Mouse (Mus musculus) gastrocnemius, adult 2 months (tissue): ENCODE measurements around the gene Flnb. TPM values are rescaled to one million over a fixed set of nuclear protein-coding genes. Genes with fewer than 3 reads are reported as not detected.

Experiments used
- DNase-seq: peaks from one replicate; pipeline ENCODE4 v3.0.0; 2022
- H3K27ac ChIP-seq: fragments of 200-600 bp; 2 replicates; pipeline ENCODE4 v1.8.1; 2022; ENCODE audit warnings: mild to moderate bottlenecking
- H3K4me3 ChIP-seq: fragments of 200-600 bp; 2 replicates; pipeline ENCODE4 v1.8.1; 2022; ENCODE audit warnings: mild to moderate bottlenecking, moderate library complexity
- CTCF ChIP-seq: fragments of 200-600 bp; IDR thresholded peaks from 2 replicates; pipeline ENCODE4 v1.8.1; 2022; ENCODE audit warnings: antibody characterized with exemption, mild to moderate bottlenecking, moderate library complexity
- intact Hi-C: fragments of 180-260 bp; cut with DNase I; formaldehyde crosslinking; loops from one replicate; pipeline ENCODE4 v1.15.1; 2025
- total RNA-seq, 2 experiments: library from RNA; stranded (reverse); gene quantifications; 2 replicates each; pipeline ENCODE4 v1.2.3; 2021

The Flnb gene
- total RNA-seq, 2 experiments from 2014 or later: 6.0 to 11.0 TPM

DNA sequence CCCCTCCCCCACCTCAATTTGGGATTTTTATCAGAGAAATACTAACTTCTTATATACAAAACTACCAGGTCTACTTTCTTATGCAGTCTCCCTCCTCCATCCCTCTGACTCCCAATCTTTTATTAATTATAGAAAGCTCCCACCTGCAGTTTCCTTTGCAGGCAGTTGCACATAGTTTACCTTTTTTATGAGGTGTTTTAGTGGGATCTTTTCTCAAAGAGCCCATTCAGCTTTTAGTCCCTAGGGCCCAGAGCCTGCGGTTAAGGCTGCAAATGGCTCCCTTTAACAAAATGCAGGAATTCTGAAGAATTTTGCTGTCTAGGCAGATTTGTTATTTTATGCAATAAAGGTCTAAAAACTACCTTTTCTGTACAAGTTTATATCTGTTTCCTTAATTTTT lies 78.9 kb downstream of the Flnb start:
- H3K27ac ChIP-seq: no peak overlapping the region
- DNase-seq: no peak
- intact Hi-C loops: no loop called here
- TF ChIP-seq CTCF: no peak
- no peak overlapping the region for H3K4me3 ChIP-seq

DNA sequence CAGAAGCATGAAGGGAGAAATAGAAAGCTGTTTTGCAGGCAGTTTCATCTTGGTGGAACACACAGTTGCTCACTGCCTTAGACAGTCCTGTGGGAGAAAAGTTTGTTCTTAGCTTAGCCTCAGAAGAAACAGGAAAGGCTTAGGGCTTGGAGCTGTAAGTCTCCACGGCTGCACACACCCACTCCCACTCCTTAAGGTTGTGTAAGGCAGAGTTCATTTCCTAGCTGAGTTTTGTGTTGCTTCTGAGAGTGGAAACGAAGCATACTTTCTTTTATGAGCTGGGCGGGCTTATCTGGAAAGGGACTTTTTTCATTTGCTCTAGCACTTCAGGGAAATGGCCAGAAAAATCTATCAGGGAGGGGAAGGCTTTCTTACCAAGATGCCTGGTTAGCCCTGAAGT lies 82.2 kb downstream of the Flnb start:
- H3K27ac ChIP-seq: peak overlapping the region; percentile 53
- peak overlapping the region; percentile 17; the same call in 1 of the 2 replicates for H3K4me3 ChIP-seq
- intact Hi-C loops: no loop called here
- no peak for TF ChIP-seq CTCF
- DNase-seq: no peak

GRCm38 (mm10) chr14:7900481-7901049 lies 82.8 kb downstream of the Flnb start:
- H3K4me3 ChIP-seq: peak overlapping the region; percentile 17; the same call in 1 of the 2 replicates
- TF ChIP-seq CTCF: no peak
- intact Hi-C loops: no loop called here
- peak overlapping the region; percentile 53 for H3K27ac ChIP-seq
- DNase-seq: peak; percentile 31

- TF ChIP-seq CTCF: no peak
- no peak for DNase-seq
- no peak overlapping the region for H3K27ac ChIP-seq
- H3K4me3 ChIP-seq: no peak overlapping the region
- intact Hi-C loops: no loop called here
Measured at GRCm38 (mm10) chr14:7901484-7902240, 83.9 kb downstream of the Flnb start.

GRCm38 (mm10) chr14:7907058-7907457 lies 89.3 kb downstream of the Flnb start:
- Histone ChIP-seq H3K27ac (no peak overlapping the region), H3K4me3 (no peak overlapping the region)
- no peak for DNase-seq
- TF ChIP-seq CTCF: no peak
- intact Hi-C loops: no loop called here

DNA sequence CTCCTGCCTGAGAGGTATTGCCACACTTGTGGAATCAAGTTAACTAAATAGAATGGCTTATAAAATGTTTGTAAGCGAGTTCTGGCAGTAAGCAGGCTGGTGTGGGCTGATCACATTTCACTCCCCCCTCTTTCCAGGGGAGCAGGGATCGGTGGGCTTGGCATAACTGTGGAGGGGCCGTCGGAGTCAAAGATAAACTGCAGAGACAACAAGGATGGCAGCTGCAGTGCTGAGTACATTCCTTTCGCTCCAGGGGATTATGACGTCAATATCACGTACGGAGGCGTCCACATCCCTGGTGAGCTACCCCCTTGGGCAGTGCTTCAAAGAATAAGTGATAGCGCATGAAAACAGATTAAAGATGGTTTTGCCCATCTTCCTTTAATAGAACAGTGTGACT lies 91.7 kb downstream of the Flnb start:
- Histone ChIP-seq H3K4me3 (no peak overlapping the region), H3K27ac (no peak overlapping the region)
- intact Hi-C loops: no loop called here
- TF ChIP-seq CTCF: no peak
- no peak for DNase-seq

DNA sequence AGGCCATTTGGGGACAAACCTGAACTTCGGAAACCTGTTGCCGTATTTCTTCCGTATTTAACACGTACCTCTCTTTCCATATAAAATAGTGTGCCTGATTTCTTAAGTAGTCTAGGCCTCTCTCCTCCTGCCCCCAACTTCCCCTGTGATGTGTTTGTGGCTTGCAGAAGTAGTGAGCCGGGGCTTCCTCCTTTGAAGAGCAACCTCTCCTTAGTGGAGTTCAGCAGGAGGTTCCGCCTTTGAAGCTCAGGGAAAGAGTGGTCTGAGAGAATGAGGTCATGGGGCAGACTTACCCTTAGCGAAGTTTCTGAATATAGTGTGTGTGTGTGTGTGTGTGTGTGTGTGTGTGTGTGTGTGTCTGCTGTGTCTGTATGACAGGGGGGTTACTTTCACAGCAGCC lies 96.1 kb downstream of the Flnb start:
- Histone ChIP-seq H3K27ac (no peak overlapping the region), H3K4me3 (no peak overlapping the region)
- no peak for TF ChIP-seq CTCF
- intact Hi-C loops: no loop called here
- no peak for DNase-seq

DNA sequence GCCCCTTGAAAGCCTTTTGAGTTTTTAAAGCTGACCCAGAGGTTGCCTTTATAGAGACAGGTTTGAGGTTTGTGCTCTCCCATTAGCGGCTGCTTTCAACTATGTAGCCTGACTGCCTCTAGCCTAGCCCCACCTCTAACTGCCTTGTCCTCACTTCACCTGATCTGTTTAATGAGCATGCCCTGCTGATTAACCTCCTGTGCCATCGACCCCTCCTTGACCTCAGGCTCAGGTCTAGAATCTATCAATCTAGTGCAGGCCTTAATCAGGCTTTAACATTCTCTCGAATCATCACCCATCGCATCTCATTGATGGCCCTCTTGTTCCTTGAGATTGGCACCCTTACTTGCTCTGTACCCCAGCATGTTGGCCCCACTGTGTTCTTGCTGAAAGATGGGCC lies 96.7 kb downstream of the Flnb start:
- intact Hi-C loops: no loop called here
- Histone ChIP-seq H3K4me3 (no peak overlapping the region), H3K27ac (no peak overlapping the region)
- DNase-seq: no peak
- TF ChIP-seq CTCF: no peak

DNA sequence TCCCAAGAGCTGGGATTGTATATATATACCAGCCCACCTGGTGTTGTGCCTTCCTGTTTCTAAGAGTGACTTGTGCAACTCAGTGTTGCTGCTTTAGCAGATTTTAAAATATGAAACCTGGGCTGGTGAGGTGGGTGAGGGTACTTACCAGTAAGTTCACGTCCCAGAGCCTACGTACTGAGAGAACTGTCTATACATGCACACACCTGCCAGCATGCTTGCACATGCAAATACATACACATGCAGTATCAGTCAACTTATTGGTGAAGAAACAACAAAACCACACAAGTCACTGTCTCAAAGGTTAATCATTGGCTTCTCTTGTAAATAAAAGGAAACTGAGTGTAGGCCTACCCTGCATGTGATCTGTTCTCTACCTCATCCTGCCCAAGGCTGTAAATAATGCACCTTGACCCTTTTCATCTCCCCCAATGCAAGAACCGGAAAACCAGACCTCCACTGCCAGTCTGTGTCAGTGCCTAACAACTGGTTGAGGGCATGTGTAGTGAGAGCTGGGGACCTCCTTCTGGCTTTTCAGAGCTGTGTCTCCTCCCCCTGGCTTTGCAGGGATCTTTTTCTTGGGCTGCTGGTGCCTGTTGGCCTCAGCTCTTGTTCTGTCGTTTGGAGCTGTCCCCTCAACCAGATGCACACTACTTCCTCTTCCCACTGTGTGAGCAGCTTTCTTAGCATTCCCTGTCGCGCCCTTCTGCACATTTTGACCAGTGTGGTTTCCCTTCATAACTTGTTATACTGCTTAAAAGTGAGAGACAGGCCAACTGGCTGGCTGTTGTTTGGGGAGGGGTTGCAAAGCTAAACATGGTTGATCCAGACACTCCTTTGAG lies 100.6 kb downstream of the Flnb start:
- DNase-seq: no peak
- Histone ChIP-seq H3K27ac (no peak overlapping the region), H3K4me3 (no peak overlapping the region)
- intact Hi-C loops: no loop called here
- no peak for TF ChIP-seq CTCF

DNA sequence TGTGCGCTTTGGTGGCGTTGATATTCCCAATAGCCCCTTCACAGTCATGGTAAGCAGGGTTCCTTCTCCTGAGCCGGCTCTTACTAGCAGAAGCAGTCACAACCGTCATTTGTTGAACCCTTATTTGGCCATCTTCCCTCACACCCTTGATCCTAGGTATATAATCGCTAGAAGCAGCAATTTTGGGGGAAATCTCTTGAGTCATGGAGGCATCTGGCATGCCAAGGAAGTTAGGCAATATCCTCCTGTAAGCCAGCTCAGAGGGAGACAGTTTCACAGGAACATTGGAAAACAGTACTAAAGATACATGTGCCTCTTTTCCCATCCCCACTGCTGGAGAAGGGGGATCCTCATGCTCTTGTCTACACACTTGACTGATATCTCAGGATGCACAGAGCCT lies 101.6 kb downstream of the Flnb start:
- no peak for TF ChIP-seq CTCF
- DNase-seq: no peak
- intact Hi-C loops: no loop called here
- Histone ChIP-seq H3K27ac (no peak overlapping the region), H3K4me3 (no peak overlapping the region)

DNA sequence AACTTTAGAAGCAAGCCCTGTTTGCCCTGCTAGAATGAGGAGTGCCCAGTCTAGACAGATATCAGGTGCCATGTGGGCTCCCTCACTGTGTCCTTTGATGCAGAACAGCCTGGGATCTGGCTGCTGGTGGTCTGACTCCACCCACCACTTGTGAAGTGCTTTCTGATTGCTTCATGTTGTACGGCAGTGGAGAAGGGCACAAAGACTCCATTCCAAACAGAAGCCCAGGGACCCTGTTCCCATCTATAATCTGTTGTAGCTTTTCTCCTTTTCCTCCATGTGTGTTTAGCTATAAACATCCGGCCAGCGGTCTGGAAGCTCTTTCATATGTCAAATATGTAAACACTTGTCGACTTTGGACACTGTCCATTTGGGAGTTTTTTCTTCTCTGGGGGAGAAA lies 102.2 kb downstream of the Flnb start:
- no peak for DNase-seq
- TF ChIP-seq CTCF: no peak
- intact Hi-C loops: loop anchor here (10.0 kb wide), 1 partner anchor 55 kb away; no protein-coding TSS in a partner anchor
- no peak overlapping the region for H3K27ac ChIP-seq
- H3K4me3 ChIP-seq: no peak overlapping the region

GRCm38 (mm10) chr14:7921459-7921858 lies 103.7 kb downstream of the Flnb start:
- no peak overlapping the region for H3K27ac ChIP-seq
- TF ChIP-seq CTCF: no peak
- no peak for DNase-seq
- no peak overlapping the region for H3K4me3 ChIP-seq
- intact Hi-C loops: loop anchor here (10.0 kb wide), 1 partner anchor 57 kb away; no protein-coding TSS in a partner anchor

GRCm38 (mm10) chr14:7923635-7924034 lies 105.9 kb downstream of the Flnb start:
- Histone ChIP-seq H3K27ac (no peak overlapping the region), H3K4me3 (no peak overlapping the region)
- no peak for TF ChIP-seq CTCF
- DNase-seq: no peak
- intact Hi-C loops: loop anchor here (10.0 kb wide), 1 partner anchor 59 kb away; no protein-coding TSS in a partner anchor
